In genomic region chr7:101393015-101393414, GRCm38 (mm10) we compare ENCODE assay signal across 11 mouse cellular contexts. TPM values are rescaled to one million over a fixed set of nuclear protein-coding genes. Genes with fewer than 3 reads are reported as not detected.
DNase-seq lines count a peak whose midpoint lies in the region; ATAC-seq and TF ChIP-seq lines count a peak whose summit lies in the region.
"Had no signal": no experiment of that assay in that cellular context is flagged by ENCODE, and none has a peak within 500 bp of the region (broad histone marks: within the 10 kb centered on the region; RNA-seq: fewer than 3 reads in every experiment).

No protein-coding gene starts in this region.

- H3K4me3 ChIP-seq in kidney, embryonic 16.5 days (ENCODE audit: low read length): no peak overlapping the region
- no peak overlapping the region for H3K4me3 ChIP-seq in heart, embryonic 15.5 days
- no peak overlapping the region for H3K4me3 ChIP-seq in limb, embryonic 14.5 days (replicated peaks; ENCODE audit: low read length)

- peak overlapping the region; percentile 32; the same call in 1 of the 2 replicates for H3K9ac ChIP-seq in kidney, embryonic 16.5 days (replicated peaks; ENCODE audit: low read length)
- no peak overlapping the region for H3K9ac ChIP-seq in heart, embryonic 15.5 days
- H3K9ac ChIP-seq in limb, embryonic 14.5 days (ENCODE audit: low read depth, low read length, severe bottlenecking): 0 out of 2 replicates have a peak overlapping the region, but pooled peaks have one; percentile 51

- H3K4me1 ChIP-seq in kidney, embryonic 16.5 days (ENCODE audit: insufficient read depth, low read length): peaks cover 37% of the 10 kb centered on the region
- peaks cover 59% of the 10 kb centered on the region for H3K4me1 ChIP-seq in heart, embryonic 15.5 days (replicated peaks)
- peaks cover 44% of the 10 kb centered on the region for H3K4me1 ChIP-seq in limb, embryonic 14.5 days (ENCODE audit: control insufficient read depth, insufficient read depth, low read length)

- no peaks in the 10 kb centered on the region for H3K27me3 ChIP-seq in kidney, embryonic 16.5 days (ENCODE audit: insufficient read depth, low read length)
- no peaks in the 10 kb centered on the region for H3K27me3 ChIP-seq in heart, embryonic 15.5 days
- no peaks in the 10 kb centered on the region for H3K27me3 ChIP-seq in limb, embryonic 14.5 days (ENCODE audit: control insufficient read depth, insufficient read depth, low read length)

- no peak for ATAC-seq in kidney, embryonic 16.5 days (ENCODE audit: low FRiP score, low TSS enrichment)
- ATAC-seq in heart, embryonic 15.5 days (replicated peaks; ENCODE audit: insufficient number of reproducible peaks, insufficient read depth, low FRiP score, low read depth): no peak
- no peak for ATAC-seq in limb, embryonic 14.5 days (ENCODE audit: low FRiP score, low read depth)

- WGBS in kidney, embryonic 16.5 days: 47% methylated on average over 4 of the region's 4 CpGs
- WGBS in heart, embryonic 15.5 days: 18% methylated on average over 4 of the region's 4 CpGs
- 20% methylated on average over 4 of the region's 4 CpGs for WGBS in limb, embryonic 14.5 days

- peak overlapping the region; percentile 98 for H3K27ac ChIP-seq in kidney, embryonic 16.5 days (ENCODE audit: low read length)
- H3K27ac ChIP-seq in heart, embryonic 15.5 days: peak overlapping the region; percentile 90
- H3K27ac ChIP-seq in limb, embryonic 14.5 days (replicated peaks; ENCODE audit: low read depth, low read length): peak overlapping the region; percentile 95

- TF ChIP-seq POLR2A in limb, embryonic 14.5 days (IDR thresholded peaks at IDR 0.05; ENCODE audit: borderline replicate concordance, extremely low read depth, insufficient read depth, insufficient read length): no peak

- peaks cover 18% of the 10 kb centered on the region for H3K36me3 ChIP-seq in kidney, embryonic 16.5 days (ENCODE audit: insufficient read depth, low read length)
- peaks cover 21% of the 10 kb centered on the region for H3K36me3 ChIP-seq in heart, embryonic 15.5 days
- peaks cover 7% of the 10 kb centered on the region for H3K36me3 ChIP-seq in limb, embryonic 14.5 days (ENCODE audit: control insufficient read depth, insufficient read depth, low read length)

- H3K4me2 ChIP-seq in kidney, embryonic 16.5 days (replicated peaks; ENCODE audit: low read depth, low read length): peak overlapping the region; percentile 32; the same call in 1 of the 2 replicates
- peak overlapping the region; percentile 57; the same call in 1 of the 2 replicates for H3K4me2 ChIP-seq in heart, embryonic 15.5 days
- 0 out of 2 replicates have a peak overlapping the region, but pooled peaks have one; percentile 61 for H3K4me2 ChIP-seq in limb, embryonic 14.5 days (replicated peaks; ENCODE audit: low read depth, low read length, severe bottlenecking)

- DNase-seq in kidney, adult 11 months: no peak
- peak; percentile 14 for DNase-seq in adipocyte (ENCODE audit: low spot score)
- peak; percentile 55 for DNase-seq in limb, embryonic 14.5 days (ENCODE audit: low spot score)
- no peak for DNase-seq in spleen, adult 12 weeks (ENCODE audit: low spot score)
- DNase-seq in thymus, postnatal 36 days: no peak
- DNase-seq in cerebellum, postnatal 25 days: no peak
- DNase-seq: adrenal gland, postnatal 25 days; cerebellum, postnatal 36 days had no signal

- no peaks in the 10 kb centered on the region for H3K9me3 ChIP-seq in kidney, embryonic 16.5 days (ENCODE audit: low read length)
- no peaks in the 10 kb centered on the region for H3K9me3 ChIP-seq in heart, embryonic 15.5 days (replicated peaks)
- H3K9me3 ChIP-seq in limb, embryonic 14.5 days (ENCODE audit: control insufficient read depth, low read length): no peaks in the 10 kb centered on the region

RNA-seq across cellular contexts. Expression of gene Gm45837, which starts 17.7 kb away (rescaled TPM):
- 9.9 TPM in 1 of 2 replicates, not detected in the other for polyA plus RNA-seq in kidney, embryonic 16.5 days (2015; fragmentation: Nextera tagmentation; extraction: Ambion mirVana)
- polyA plus RNA-seq in heart, embryonic 15.5 days (2015; fragmentation: Nextera tagmentation; extraction: Ambion mirVana): not detected in 2 replicates
- 0.41 and 0.93 TPM in 2 replicates for polyA plus RNA-seq in limb, embryonic 14.5 days (2012; rRNA removed)
- polyA plus RNA-seq in limb, embryonic 14.5 days (2014; fragmentation: Nextera tagmentation; extraction: Ambion mirVana): 7.5 and 8.8 TPM in 2 replicates
- polyA plus RNA-seq: thymus, postnatal 0 days had no signal

RNA-seq across cellular contexts. Expression of gene Pde2a, which starts 28.5 kb away (rescaled TPM):
- polyA plus RNA-seq in kidney, embryonic 16.5 days (2015; fragmentation: Nextera tagmentation; extraction: Ambion mirVana): 31.6 and 46.5 TPM in 2 replicates
- polyA plus RNA-seq in heart, embryonic 15.5 days (2015; fragmentation: Nextera tagmentation; extraction: Ambion mirVana): 16.3 and 21.9 TPM in 2 replicates
- 11.8 and 12.7 TPM in 2 replicates for polyA plus RNA-seq in limb, embryonic 14.5 days (2012; rRNA removed)
- 4.9 and 10.5 TPM in 2 replicates for polyA plus RNA-seq in limb, embryonic 14.5 days (2014; fragmentation: Nextera tagmentation; extraction: Ambion mirVana)

RNA-seq across cellular contexts. Expression of gene Arap1, which starts 45.1 kb away (rescaled TPM):
- 106 and 112 TPM in 2 replicates for polyA plus RNA-seq in kidney, embryonic 16.5 days (2015; fragmentation: Nextera tagmentation; extraction: Ambion mirVana)
- polyA plus RNA-seq in heart, embryonic 15.5 days (2015; fragmentation: Nextera tagmentation; extraction: Ambion mirVana): 23.5 and 38.4 TPM in 2 replicates
- 92.6 and 99.2 TPM in 2 replicates for polyA plus RNA-seq in limb, embryonic 14.5 days (2012; rRNA removed)
- 77.1 and 87.3 TPM in 2 replicates for polyA plus RNA-seq in limb, embryonic 14.5 days (2014; fragmentation: Nextera tagmentation; extraction: Ambion mirVana)

Comparison
In these comparisons a context has a peak if more than half of its experiments do, and no peak if none do; other contexts are left out.
1. DNase-seq: peak in adipocyte (single experiment) and limb, embryonic 14.5 days (single experiment); none in kidney, adult 11 months (single experiment), spleen, adult 12 weeks (single experiment), thymus, postnatal 36 days (0 of 2) and cerebellum, postnatal 25 days (0 of 2).
2. Peak in every context shown above with its lines, with median percentiles within 50 percentile points of each other: H3K27ac ChIP-seq and H3K4me2 ChIP-seq.